Mouse (Mus musculus) intestine, postnatal 0 days (tissue): ENCODE data around the gene Rgs8. TPM values are rescaled to one million over a fixed set of nuclear protein-coding genes. Genes with fewer than 3 reads are reported as not detected.

ENCODE experiments used
- ATAC-seq: fragments of 200-750 bp; cut with Nextera tagmentation; 2 replicates; pipeline ENCODE4 v1.8.0; 2017; ENCODE audit warnings: mild to moderate bottlenecking, moderate TSS enrichment, moderate library complexity
- H3K27ac ChIP-seq: fragments of 300-500 bp; sonication (generic); 2 replicates; pipeline ENCODE4 v1.5.1; 2014; ENCODE audit warnings: mild to moderate bottlenecking, low read depth, low read length, moderate library complexity
- H3K27me3 ChIP-seq: fragments of 300-500 bp; sonication (generic); replicated peaks from 2 replicates; pipeline ENCODE4 v1.6.1; 2014; ENCODE audit warnings: low read length, mixed read lengths; ENCODE audit not compliant: control insufficient read depth, insufficient read depth
- H3K36me3 ChIP-seq: fragments of 300-500 bp; sonication (generic); 2 replicates; pipeline ENCODE4 v1.6.1; 2014; ENCODE audit warnings: mild to moderate bottlenecking, moderate library complexity; ENCODE audit not compliant: control insufficient read depth, insufficient read depth
- H3K4me1 ChIP-seq: fragments of 300-500 bp; sonication (generic); replicated peaks from 2 replicates; pipeline ENCODE4 v1.6.1; 2014; ENCODE audit warnings: antibody characterized with exemption, low read length, mixed read lengths; ENCODE audit not compliant: control insufficient read depth, insufficient read depth
- H3K4me2 ChIP-seq: fragments of 300-500 bp; sonication (generic); replicated peaks from 2 replicates; pipeline ENCODE4 v1.6.1; 2014; ENCODE audit warnings: low read depth, mild to moderate bottlenecking, moderate library complexity
- H3K4me3 ChIP-seq: fragments of 300-500 bp; sonication (generic); 2 replicates; pipeline ENCODE4 v1.5.1; 2014; ENCODE audit warnings: low read depth, low read length
- H3K9ac ChIP-seq: fragments of 300-500 bp; sonication (generic); 2 replicates; pipeline ENCODE4 v1.6.1; 2014; ENCODE audit warnings: mild to moderate bottlenecking, low read depth, low read length
- H3K9me3 ChIP-seq: fragments of 300-500 bp; sonication (generic); 2 replicates; pipeline ENCODE4 v1.6.1; 2016; ENCODE audit warnings: mixed run types; ENCODE audit not compliant: control insufficient read depth
- CTCF ChIP-seq: sonication (generic); IDR thresholded peaks from 2 replicates; pipeline ENCODE4 v1.5.1; 2016; ENCODE audit warnings: low read depth, mild to moderate bottlenecking, control low read depth, antibody characterized with exemption, moderate library complexity
- WGBS: fragments of 180-500 bp; shearing (Covaris S2); extraction: QIAGEN DNeasy Blood & Tissue Kit; methylation state at CpG from one replicate; pipeline ENCODE4 v1.1.7; 2014; 5-methylcytosine and 5-hydroxymethylcytosine counted together
- polyA plus RNA-seq: library from polyadenylated mRNA; unstranded; fragments of >200 nt; fragmentation: Nextera tagmentation; extraction: Ambion mirVana; gene quantifications from 2 replicates; pipeline ENCODE4 v1.2.1, GENCODE M21; 2015

Gene Rgs8
- polyA plus RNA-seq, 1 experiment from 2014 or later, result 0.07 TPM

DNA sequence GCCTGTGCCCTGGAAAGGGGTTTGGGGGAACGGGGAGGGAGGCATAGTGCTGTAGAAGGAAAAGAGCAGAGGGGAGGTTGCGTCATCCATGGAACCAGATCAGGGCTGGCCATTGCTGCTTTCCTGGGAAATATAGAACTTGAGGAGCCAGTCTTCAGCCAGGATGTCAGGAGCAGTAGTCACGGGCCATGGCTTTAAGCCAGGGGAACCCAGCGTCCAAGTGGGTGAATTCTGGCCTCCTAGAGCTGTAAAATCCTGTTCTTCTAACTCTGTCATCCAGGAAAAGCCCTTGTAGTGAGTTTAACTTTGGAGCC, 8.8 kb downstream of the Rgs8 start:
- Histone ChIP-seq H3K9me3 (no peaks in the 10 kb centered on the region), H3K4me3 (no peak overlapping the region), H3K27me3 (no peaks in the 10 kb centered on the region), H3K4me2 (no peak overlapping the region), H3K9ac (no peak overlapping the region), H3K36me3 (no peaks in the 10 kb centered on the region), H3K4me1 (peaks cover 3% of the 10 kb centered on the region; the same call in 1 of the 2 replicates), H3K27ac (no peak overlapping the region)
- 24% methylated on average over 4 of the region's 4 CpGs for WGBS
- no peak; the same call in 1 of the 2 replicates for ATAC-seq
- no peak for TF ChIP-seq CTCF

DNA sequence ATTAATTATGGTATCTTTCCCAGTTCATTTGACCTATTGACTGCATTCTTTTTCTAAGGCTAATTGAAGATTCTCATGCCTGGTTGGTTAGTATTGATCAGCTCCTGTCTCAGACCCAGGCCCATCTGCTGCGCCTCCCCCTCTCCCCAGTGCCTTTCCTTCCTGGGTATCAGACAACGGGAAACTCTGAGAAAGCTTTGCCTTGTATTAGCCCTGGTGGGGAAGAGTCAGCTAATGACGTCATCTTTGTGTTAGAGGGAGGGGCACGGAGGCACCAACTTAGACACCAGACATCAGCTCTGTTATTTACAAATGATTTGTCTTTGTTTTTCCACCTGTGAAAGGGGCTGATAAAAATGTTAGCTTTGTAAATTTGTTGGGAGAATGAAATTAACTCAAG, 9.5 kb downstream of the Rgs8 start:
- Histone ChIP-seq H3K27ac (no peak overlapping the region), H3K9me3 (no peaks in the 10 kb centered on the region), H3K27me3 (no peaks in the 10 kb centered on the region), H3K36me3 (no peaks in the 10 kb centered on the region), H3K4me3 (no peak overlapping the region), H3K4me2 (no peak overlapping the region), H3K9ac (no peak overlapping the region), H3K4me1 (peaks cover 3% of the 10 kb centered on the region; the same call in 1 of the 2 replicates)
- WGBS, result 31% methylated on average over 4 of the region's 4 CpGs
- no peak for ATAC-seq
- no peak for TF ChIP-seq CTCF

DNA sequence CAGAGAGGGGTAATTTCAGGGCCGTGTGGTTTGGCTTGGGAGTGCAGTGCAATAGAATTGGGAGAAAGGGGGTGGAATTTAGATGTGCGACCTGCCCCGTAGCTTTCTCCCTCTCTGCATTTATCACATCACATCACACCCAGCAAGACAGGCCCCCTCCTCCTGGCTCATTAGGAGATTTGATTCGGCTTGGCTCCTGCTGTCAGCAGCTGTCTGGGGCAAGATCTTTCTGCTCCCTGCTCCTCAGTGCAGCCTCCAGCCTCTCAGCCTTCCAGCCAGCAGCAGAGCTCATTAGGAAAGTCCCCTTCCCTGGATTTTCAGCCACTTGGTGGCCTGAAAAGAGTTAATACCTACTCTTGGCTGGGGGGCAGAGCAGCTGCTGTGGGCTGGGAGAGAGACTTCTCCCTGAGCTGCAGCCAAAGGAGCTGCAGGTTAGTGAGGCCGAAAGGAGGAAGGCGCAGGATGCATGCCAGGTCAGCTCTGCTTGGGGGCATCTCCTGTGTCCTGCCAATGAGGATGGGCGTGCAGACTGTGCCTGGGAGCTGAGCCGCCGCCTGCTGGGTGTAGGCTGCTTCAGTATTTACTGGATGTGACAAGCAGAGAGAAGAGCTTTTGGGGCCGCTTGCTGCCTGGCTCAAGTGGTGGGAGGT, 12.4 kb downstream of the Rgs8 start:
- H3K36me3 ChIP-seq, result no peaks in the 10 kb centered on the region
- H3K27me3 ChIP-seq, result no peaks in the 10 kb centered on the region; the same call in 1 of the 2 replicates
- H3K4me2 ChIP-seq, result no peak overlapping the region
- no peaks in the 10 kb centered on the region for H3K9me3 ChIP-seq
- H3K4me1 ChIP-seq, result peaks cover 3% of the 10 kb centered on the region; the same call in 1 of the 2 replicates
- no peak overlapping the region for H3K4me3 ChIP-seq
- no peak for ATAC-seq
- H3K9ac ChIP-seq, result no peak overlapping the region
- WGBS, result 26% methylated on average over 10 of the region's 10 CpGs
- H3K27ac ChIP-seq, result no peak overlapping the region
- peak; percentile 36 for TF ChIP-seq CTCF

GRCm38 (mm10) chr1:153666236-153666635, 13.4 kb downstream of the Rgs8 start:
- H3K9ac ChIP-seq, result no peak overlapping the region
- 29% methylated on average over 1 of the region's 1 CpGs for WGBS
- no peaks in the 10 kb centered on the region for H3K36me3 ChIP-seq
- H3K4me2 ChIP-seq, result no peak overlapping the region
- no peak overlapping the region for H3K27ac ChIP-seq
- ATAC-seq, result no peak
- TF ChIP-seq CTCF, result no peak
- H3K27me3 ChIP-seq, result no peaks in the 10 kb centered on the region; the same call in 1 of the 2 replicates
- H3K4me1 ChIP-seq, result peaks cover 3% of the 10 kb centered on the region; the same call in 1 of the 2 replicates
- no peaks in the 10 kb centered on the region for H3K9me3 ChIP-seq
- no peak overlapping the region for H3K4me3 ChIP-seq

GRCm38 (mm10) chr1:153667244-153667727, 14.5 kb downstream of the Rgs8 start:
- Histone ChIP-seq H3K27ac (no peak overlapping the region), H3K9me3 (no peaks in the 10 kb centered on the region), H3K36me3 (no peaks in the 10 kb centered on the region), H3K4me3 (no peak overlapping the region), H3K4me2 (no peak overlapping the region), H3K4me1 (0 out of 2 replicates have a peak, but pooled peaks cover 3% of the 10 kb centered on the region), H3K27me3 (no peaks in the 10 kb centered on the region; the same call in 1 of the 2 replicates), H3K9ac (no peak overlapping the region)
- TF ChIP-seq CTCF, result no peak
- no peak for ATAC-seq
- WGBS, result 81% methylated on average over 4 of the region's 4 CpGs

DNA sequence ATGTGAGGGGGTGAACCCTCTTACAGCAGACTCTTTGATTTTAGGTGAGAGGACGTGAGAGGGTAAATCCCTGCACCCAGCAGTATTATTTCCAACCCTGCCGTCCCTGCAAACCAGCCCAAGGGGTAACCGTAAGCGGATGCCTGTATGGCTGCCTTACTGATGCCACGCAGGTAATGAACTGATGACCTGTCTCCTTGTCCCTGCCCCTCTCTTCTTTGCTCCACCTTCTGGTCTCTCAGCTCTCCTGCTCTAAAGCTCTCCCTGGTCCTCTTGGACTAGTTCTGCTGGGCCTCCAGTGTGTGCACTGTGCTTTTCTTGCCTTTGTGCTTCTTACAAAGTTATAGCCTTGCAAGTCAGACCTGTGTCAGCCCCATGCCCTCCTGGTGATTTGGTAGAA, 15.0 kb downstream of the Rgs8 start:
- ATAC-seq, result no peak
- Histone ChIP-seq H3K27me3 (no peaks in the 10 kb centered on the region; the same call in 1 of the 2 replicates), H3K9me3 (no peaks in the 10 kb centered on the region), H3K27ac (no peak overlapping the region), H3K4me2 (no peak overlapping the region), H3K36me3 (no peaks in the 10 kb centered on the region), H3K4me3 (no peak overlapping the region), H3K9ac (no peak overlapping the region), H3K4me1 (0 out of 2 replicates have a peak, but pooled peaks cover 3% of the 10 kb centered on the region)
- WGBS, result 81% methylated on average over 5 of the region's 5 CpGs
- TF ChIP-seq CTCF, result no peak
